Mouse (Mus musculus) lung, postnatal 36 days (tissue): Measurements from ENCODE around the gene Atrnl1.

Experiments
- DNase-seq: peaks from one replicate; pipeline ENCODE4 v3.0.0; 2022; ENCODE audit warnings: mixed read lengths

Atrnl1 gene

DNA sequence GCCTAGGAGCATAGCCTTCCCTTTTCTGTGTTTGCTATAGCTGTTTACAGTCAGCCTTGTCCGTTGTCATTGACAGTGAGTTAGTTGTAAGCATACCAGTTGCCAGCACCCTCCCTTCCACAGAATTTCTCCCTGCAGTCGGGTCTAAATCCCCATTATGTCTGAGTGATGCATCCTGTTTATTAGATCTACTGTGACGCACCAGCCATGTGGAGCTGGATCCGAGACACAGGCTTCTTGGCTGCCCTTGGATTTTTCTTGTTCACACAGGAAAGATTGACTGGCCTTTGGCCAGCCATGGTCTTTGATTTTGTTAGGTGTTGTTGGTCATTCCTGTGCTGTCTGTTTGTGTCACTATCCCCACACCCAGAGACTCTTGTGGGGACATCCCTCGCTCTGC lies 102.3 kb downstream of the Atrnl1 start:
- DNase-seq: peak; percentile 72

DNA sequence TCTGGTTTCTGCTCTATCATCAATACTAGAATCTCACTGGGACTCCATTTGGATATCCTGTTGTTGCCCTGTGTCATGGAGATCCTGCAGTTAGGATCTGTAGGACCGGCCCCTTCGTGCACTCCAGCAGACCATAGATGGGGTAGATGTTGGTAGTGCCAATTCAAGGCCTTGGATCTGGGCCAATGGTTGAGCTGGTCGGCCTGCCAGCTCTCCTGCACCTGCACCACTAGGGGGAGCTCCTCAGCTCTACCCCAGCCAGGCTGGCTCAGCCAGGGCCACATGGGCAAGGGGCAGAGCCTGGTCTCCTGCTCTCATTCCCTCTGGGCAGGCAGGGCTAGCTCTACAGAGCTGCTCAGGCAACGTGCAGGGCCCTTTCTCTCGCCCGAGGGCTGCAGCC lies 114.1 kb downstream of the Atrnl1 start:
- peak; percentile 69 for DNase-seq

DNA sequence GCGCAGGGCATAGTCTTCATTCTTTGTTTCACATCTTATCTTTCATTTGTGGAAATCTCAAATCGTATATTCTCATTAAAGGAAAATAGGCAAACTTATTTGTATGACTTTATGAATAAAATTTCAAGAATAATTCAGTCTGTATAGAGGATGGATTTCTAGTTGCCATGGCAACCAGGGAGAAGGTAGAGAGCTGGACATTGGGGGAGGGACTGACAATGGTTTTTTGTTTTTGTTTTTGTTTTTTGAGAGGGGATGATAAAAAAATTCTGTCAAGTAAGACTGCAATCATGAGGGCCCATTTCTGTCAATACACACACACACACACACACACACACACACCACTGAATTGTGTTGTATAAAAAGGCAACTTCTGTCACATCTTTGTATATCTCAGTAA lies 114.5 kb downstream of the Atrnl1 start:
- no peak for DNase-seq

DNA sequence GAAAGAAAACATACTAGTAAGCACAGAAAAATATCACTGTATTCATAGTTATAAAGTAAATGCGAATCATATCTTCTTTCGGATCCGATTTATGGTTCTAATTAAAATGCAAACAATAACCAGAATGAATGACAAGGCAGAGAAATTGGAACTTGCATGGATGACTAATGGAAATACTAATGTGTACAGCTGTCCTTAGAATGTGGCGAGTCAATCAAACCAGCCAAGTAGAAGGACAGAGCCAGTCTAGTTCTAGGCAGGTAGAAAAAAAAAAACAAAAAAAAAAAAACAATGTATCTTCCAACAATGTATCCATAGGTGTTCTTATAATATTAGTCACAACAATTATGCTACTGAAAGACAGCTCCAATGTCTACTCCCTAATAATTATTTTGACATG lies 116.2 kb downstream of the Atrnl1 start:
- DNase-seq: no peak

DNA sequence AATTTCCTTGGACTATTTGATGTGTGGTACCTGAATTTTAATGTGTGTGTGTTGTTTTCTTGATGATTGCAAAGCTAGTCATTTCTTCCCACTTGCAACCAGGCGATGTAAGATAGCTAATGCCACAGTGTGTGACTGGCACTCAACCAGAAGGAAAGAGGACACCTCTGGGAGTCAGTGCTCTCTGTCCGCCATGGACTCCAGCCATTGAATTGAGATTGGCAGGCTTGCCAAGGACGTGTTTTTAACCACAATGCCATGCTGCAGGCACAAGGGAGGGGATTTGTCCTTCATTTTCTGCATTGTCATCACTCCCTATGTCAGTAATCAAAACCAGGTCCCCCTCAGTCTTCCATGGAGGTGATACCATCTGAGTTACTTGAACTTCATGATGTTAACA lies 126.6 kb downstream of the Atrnl1 start:
- DNase-seq: no peak

DNA sequence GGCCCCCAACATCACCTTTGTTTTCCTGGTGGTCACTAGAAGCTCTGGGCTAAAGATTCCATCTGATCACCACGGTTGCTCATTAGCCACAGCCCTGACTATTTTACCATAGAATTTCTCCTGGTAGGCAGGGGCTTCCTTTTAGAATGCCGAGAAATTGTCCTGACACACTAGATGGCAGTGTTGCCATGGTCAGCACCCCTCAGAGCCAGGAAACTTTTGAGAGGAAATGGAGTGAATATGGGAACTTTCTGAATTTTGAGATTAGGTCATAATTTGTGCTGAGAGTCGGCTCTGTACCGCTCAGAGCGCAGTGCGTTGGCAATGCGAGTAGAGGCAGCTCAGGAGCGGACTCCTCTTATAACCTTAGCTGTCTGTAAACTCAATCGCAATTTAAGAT lies 134.7 kb downstream of the Atrnl1 start:
- peak; percentile 3 for DNase-seq

DNA sequence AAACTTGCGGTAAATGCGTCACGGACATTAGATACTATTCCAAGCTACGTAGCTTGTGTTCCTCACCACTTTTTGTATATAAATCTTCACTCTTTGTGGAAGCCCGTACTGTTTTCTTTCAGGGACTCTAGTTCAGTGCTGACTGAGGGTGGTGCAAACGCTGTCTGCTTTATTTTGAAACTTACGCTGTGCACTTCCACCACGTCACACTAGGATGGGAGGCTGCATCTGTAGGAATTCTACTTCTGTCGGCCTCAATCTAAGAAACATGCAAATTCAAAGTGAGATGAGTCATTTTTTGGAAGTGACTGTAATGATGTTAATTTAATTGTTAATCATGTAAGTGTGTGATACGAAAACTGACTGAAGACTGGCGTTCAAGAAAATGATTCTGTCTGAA lies 135.7 kb downstream of the Atrnl1 start:
- DNase-seq: no peak

DNA sequence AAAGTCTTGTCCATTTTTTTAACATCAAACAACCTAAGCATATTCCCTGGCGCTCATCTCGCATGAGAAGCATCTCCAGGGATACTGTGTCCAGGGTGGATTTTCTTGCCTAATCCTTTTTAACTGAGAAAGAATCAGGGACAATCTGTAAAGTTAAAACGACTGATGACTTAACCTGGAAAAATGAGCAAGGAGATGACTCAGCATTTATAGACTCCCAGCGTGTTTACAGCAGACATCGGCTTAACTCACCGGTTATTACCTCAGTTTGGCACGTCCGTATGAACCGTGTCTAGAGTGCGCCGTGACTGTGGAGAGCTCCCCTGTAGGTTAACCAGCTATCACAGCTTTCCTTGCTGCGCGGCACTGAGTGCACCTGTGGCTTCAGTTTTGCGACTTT lies 141.4 kb downstream of the Atrnl1 start:
- no peak for DNase-seq

DNA sequence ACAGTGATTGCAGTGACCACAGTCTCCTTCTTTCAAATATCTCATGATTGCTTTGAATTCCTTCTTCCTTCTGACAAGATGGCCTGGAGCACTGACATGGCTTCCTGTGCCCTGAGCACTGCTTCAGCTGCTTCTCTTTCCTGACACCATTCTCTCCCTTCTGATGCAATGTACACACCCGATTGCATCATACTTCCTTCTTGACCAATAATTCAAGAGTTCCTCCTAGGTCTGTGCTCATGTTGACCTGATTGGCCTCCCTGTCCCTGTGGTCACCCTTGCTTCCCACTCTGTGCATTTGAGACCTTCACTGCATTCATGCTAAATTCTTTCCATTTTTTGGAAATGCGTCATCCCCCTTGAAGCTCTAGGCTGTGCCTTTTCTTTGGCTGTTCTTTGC lies 151.7 kb downstream of the Atrnl1 start:
- peak; percentile 62 for DNase-seq

DNA sequence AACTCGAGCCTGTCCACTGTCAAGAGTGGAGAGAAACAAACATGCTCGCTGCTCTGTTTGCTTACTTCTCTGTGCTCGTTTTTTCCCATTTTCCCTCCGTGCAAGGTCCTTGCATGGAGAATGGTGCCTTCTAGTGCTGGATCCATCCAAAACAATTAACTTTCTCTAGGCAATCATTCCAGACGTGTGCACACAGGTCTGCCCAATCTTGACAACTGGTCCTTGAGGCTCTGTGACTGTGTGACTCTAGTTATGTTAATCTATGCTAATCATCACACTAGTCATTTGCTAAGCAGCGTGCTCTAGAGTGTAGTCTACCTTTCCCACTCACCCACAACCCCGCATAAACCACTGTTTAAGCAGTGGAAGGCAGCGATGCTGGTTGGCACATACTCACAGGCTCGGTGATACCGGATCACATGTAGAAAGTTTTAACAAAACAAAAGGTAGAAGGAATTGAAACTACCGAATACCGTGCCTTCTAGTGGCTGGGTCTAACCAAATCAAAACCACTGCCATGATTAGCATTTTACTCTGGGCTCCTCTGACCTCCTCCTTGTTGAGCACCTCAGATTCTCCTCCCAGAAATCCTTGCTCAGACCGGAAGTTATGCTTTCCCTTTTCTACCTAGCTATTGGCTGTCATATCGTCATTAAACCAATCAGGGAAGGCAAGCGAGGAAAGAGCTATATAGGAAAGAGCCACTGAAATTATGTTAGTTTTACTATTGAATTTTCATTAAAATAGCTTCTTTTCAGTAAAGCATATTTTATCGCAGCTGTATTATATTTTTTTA lies 153.9 kb downstream of the Atrnl1 start:
- no peak for DNase-seq

DNA sequence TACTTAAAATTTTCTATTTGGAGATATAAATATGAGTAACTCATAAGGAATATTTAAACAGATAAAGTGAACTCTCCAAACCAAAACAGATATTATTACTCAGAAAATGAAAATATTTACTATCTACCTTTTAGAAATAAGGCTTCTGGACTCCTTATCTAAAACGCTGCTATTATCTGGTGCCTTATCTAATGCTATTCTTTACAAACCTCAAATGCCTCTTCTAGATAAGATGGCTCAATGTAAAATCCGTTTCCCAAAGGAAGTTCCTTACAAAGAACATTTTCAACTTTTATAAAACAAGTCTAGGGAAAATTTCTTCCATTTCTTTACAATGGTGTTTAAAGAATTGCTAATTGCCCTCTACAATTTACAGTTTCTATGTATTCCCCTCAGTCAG lies 156.2 kb downstream of the Atrnl1 start:
- DNase-seq: no peak

DNA sequence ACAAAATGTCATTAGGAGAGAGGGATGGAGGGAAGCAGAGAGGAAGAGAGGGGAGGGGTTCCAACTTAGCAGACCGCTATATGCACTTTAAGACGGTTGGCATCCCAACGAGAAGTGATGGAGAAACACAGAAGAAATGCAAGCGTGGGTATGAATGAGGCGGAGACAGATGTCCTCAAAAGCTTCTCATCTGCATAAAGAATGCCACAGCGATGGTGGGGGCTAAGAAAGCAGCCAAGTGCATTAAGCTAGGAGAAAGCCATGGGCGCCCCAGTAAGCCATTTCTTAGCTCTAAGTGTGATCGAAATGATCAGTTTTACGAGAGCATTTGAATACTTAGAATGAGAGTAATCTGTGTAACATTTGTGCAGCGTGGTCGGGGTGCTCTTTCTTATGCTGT lies 157.8 kb downstream of the Atrnl1 start:
- DNase-seq: no peak

DNA sequence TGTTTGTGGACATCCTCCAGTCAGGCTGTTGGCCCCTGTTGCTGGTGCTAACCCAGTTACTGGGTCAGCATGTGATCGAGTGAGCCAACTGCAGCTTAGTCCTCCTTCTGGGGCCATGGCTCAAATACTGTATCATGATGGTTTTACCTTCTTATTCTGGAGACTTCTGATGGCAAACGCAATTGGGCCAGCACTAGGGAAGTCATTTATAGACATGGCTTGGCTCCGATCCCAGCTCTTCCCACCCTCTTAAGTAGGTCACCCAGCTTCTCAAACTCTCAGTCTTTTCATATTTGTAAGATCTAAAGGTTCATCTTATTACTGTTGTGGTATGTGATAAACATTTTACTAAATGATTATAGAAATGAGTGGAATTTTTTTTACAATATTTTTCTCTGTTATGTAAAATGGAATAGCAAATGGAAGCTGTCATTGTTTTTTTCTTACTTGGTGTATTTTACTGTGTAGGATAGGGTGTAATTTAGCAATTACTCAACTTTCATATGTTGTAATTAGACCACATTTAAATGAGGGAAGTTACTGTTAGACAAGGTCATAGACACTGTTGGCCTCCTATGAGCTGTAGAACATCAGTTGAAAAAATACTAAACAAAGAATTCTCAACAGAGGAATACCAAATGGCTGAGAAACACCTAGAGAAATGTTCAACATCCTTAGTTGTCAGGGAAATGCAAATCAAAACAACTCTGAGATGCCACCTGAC lies 171.7 kb downstream of the Atrnl1 start:
- DNase-seq: peak; percentile 24

DNA sequence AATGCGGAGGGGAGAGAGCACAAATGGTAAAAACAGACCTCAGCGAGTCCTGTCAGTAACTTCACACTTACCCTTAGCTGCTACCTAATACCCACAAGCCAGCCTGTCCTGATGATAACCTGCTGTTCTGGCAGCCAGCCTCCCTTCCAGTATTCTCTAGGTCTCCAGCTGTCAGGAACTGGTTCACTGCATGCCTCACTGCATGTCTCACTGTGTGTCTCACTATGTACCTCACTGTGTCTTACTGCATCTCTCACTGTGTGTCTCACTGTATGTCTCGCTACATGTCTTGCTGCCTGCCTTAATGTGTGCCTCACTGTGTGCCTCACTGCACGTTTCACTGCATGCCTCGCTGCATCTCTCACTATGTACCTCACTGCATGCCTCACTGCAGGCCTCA lies 175.9 kb downstream of the Atrnl1 start:
- no peak for DNase-seq

DNA sequence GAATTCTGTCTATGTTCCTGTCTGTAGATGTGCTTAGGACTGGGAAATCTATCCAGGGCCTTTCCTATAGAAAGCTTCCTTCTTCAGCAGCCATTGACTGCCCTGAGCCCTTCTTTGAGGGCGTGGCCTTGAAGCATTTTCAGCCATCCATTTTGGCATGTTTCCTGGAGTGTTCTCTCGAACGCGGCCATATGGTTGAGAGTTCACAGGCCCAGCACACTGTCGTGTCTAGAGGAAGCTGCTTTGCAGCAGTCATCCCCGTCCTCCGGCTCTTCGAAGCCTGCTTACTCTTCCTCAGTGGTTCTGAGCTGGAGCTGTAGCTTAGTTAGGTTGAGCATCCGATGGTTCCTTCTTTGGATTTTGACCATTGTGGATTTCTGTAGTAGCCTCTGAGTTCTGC lies 191.4 kb downstream of the Atrnl1 start:
- DNase-seq: no peak

DNA sequence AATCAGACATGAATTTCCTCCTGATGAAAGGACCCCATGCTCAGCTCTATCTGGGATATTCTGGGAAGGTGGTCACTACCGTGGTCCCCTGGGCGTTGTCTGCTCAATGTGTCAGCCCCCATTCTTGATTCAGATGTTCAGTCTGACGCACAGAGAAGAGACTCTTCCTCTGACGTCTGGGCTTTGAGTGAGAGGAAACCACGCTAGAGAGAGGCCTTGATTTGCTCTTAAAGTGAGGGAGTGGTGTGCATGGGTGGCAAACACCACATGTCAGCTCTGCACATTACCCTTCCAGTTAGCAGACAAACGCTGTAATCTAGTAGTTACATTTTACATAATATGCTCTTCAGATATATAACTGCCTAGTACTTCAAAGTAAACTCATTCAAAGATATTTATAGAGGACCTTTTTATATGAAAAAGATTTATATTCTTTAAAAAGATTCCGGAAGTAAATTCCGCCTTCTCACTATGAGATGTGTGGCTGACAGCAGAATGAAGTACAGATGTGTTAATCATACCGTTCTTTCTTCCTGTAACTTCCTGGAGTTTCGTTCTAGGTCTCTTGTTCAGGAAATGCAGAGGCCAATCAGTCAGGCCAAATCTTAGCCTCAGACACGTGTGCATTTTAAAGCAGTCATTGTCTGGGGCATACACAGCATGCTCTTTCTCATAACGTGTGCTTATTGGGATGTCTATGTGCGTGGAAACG lies 192.1 kb downstream of the Atrnl1 start:
- no peak for DNase-seq

DNA sequence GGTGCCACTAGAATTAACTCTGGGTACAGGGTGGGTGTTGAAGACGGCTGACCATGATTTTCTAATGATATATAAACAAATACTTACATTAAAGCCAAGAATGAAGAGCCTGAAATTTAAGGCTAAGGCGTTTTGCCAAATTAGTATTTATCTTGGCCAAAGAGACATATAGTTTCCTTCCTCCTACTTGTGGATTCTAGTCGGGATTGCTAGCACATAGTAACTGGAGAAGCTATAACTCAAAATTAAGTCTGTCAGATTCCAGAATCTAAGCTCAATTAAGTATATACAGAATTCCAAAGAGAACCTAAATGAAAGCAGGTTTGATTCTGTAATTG lies 192.6 kb downstream of the Atrnl1 start:
- DNase-seq: no peak

DNA sequence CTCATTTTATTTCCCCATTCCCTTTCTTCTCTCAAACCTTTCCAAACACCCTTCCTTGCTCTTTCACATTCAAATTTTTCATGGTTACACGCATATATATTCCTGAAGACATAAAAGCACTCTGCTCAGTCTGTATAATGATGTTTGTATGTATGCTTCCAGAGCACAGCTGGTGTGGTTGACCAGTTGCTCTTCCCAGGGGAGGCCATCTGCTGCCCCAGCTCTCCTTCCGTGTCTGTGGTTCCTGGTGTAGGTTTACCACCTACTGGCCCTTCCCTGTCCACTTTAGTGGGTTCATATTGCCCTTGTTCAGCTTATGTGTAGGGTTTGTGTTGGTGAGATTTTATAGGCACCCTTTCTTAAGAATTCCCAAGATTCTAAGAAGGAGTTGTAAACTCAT lies 197.5 kb downstream of the Atrnl1 start:
- no peak for DNase-seq

DNA sequence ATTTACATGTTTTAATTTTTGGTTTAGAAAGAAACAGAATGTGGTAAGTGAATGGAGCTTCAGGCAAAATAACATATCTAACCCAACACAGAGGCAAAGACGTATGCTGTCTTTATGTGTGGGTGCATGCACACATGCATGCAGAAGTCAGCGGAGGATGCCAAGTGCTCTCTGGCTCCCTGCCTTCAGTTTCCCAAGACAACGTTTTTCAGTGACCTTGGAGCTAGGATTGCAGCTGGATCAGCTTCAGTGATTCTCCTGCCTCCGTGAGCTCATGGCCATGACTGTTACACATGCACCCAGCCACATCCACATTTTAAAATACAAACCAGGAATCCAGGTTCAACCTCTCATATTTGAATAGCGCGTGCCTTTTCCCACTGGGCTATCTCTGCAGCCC lies 203.5 kb downstream of the Atrnl1 start:
- no peak for DNase-seq

DNA sequence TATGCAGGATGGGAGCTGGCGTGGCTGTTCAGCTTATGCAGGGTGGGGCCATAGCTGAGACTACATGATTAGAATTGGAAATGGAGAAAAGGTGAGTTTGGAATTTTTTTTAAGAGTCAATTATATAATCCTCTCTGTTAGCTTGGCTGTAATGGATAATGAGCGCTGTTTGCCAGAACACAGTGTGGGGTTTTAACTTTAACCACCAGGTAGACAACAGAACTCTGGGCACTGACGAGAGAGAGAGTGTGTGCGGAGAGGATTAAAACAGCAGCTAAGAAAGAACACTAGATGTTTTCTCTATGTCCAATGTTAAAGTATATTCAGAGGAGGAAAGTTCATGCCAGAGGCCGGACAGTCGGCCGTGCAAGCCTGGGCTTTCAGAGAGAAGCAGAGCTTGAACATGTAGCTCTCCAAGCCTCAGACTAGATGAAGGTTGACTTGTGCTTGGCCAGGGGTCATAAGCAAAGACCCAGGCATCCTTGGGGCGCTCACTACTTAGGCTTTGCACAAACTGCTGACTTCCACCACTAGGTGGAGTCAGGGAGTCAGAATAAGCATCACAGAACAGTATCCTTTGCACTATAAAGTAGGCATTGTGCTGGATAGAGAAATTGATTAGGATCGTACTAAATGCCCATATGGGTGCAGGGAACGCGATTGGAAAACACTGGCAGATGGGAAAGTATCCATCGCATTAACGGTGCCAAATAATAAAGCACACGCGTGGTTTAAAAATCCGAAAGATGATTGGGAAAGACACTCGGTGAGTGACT lies 205.6 kb downstream of the Atrnl1 start:
- DNase-seq: peak; percentile 62

DNA sequence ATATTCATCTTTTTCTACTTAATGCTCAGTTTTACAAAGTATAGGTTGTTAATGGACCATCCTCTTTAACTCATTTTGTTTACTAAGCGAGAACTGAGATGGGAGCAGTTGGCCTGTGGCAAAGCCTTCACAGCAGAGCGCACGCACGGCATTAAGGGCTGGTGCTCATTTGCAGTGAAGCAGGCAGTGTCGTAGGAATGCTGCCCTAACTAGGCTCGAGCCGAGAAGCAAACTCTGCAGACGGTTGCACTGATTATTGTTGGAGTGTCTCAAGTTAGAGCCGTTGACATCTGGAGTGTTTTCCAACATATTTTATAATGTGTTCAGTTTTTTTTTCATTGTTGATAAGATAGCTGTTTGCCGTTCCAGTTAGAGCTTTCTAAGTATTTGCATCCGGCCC lies 206.9 kb downstream of the Atrnl1 start:
- no peak for DNase-seq

DNA sequence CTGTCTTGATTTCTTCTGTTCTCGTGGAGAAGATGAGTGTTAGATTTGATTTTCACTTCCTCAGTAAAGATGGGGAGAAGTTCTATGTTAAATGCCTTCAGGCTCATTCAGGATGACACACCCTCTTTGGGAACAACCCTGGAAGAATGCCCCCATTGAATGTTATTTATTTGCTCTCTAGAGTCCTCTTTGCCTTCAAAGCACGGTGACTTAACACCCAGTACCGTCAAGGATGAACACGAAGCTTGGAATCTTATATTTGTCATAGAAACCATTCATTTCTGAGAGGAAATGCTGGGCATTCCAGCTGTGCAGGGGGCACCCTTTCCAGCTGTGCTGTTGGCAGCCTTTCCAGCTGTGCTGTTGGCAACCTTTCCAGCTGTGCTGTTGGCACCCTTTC lies 212.6 kb downstream of the Atrnl1 start:
- no peak for DNase-seq
